Mouse (Mus musculus): ENCODE measurements around the gene Olfr1360.
"Not testable (repeated sequence)": the region's sequence is repeated elsewhere in the genome, so short reads cannot be mapped to it uniquely, and the experiment has no call there.

Gene Olfr1360

DNA sequence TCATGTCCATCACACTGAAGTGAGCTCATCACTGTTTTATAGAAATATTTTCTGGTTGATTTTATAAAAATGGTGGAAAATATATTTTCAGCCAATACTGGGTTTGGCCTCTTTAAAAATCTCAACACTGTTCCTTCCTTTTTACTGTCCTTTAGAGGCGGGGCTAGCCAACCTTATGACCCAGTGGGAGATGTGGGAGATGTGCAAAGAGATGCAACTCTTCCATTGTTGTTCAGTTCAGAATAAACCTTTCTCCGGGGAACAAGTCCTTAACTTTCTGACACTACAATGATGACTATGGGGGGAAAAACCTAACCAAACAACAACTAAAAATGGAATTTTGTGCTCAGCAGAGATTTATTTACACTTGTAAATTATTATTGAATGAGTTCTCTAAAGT, at the start of gene Olfr1360:
Gene Olfr1360, minus strand, starts transcription at position 101 of the 400 bp plus-strand sequence.
- no peak for DNase-seq (ENCODE audit: low spot score)

GRCm38 (mm10) chr13:21722993-21723836, 46.0 kb upstream of the Olfr1360 start:
- DNase-seq (ENCODE audit: low spot score) = no peak

- DNase-seq (ENCODE audit: low spot score) = no peak
These were observed 45.2 kb upstream of the Olfr1360 start for GRCm38 (mm10) chr13:21722373-21722925.

DNA sequence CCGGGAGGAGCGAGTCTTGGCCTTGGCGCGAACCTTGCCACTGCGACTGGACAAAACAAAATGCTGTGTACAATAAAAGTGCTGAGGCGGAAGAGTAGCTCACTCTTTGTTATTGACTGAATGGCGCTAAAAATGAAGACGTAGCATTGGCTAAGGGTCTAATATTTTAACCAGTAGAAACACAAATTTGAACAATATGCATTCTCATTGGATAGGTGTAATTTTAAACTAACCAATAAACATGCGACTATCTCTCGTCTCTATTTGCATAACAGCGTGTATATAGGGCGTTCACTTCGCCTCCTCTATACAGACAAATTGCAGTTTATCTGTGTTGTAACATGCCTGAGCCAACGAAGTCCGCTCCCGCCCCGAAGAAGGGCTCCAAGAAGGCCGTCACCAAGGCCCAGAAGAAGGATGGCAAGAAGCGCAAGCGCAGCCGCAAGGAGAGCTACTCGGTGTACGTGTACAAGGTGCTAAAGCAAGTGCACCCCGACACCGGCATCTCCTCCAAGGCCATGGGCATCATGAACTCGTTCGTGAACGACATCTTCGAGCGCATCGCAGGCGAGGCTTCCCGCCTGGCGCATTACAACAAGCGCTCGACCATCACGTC, 44.7 kb upstream of the Olfr1360 start, which contains the start of gene Hist1h2bm:
Gene Hist1h2bm, plus strand, starts transcription at position 288 of the 616 bp plus-strand sequence.
- DNase-seq (ENCODE audit: low spot score) = peak; percentile 90

- not testable (repeated sequence) for DNase-seq (ENCODE audit: low spot score)
These were observed 44.0 kb upstream of the Olfr1360 start for GRCm38 (mm10) chr13:21721107-21721756.

DNA sequence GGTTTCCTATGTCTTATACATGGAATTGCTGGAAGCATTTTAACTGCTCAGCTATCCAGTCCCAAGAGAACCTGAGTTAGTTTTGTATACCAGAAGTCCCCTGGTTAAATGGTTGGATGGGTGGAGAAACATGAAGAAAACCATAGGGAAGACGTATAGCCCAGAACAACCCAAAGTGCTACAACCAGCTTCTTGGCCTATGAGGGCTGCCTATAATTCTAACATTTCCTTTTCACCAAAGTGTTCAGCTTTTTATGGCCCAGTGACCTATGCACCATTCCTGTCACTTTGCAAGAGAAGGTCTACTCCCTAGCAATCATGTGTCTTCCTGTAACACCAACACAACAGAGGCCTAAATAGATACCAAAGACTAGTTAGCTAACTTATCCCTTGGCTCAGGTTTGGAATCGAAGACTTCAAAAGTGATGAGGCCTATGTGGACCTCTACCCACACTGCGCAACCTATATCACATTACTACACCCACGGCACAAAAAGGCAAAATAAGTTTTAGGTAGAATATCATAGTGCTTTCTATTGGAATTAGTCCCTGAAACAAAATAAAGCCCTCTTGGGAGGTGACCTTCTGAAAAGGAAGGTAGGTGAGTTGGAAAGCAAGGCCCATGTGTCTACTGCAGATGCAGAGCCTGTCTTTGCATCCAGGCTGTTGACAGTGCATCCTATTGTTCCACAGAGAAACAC, 41.3 kb upstream of the Olfr1360 start:
- no peak for DNase-seq (ENCODE audit: low spot score)

- peak; percentile 89 for DNase-seq (ENCODE audit: low spot score)
These were observed 40.5 kb upstream of the Olfr1360 start, which contains the start of gene Hist1h3h for GRCm38 (mm10) chr13:21717397-21718357. Gene Hist1h3h (plus strand): TSS chr13:21717659.

DNA sequence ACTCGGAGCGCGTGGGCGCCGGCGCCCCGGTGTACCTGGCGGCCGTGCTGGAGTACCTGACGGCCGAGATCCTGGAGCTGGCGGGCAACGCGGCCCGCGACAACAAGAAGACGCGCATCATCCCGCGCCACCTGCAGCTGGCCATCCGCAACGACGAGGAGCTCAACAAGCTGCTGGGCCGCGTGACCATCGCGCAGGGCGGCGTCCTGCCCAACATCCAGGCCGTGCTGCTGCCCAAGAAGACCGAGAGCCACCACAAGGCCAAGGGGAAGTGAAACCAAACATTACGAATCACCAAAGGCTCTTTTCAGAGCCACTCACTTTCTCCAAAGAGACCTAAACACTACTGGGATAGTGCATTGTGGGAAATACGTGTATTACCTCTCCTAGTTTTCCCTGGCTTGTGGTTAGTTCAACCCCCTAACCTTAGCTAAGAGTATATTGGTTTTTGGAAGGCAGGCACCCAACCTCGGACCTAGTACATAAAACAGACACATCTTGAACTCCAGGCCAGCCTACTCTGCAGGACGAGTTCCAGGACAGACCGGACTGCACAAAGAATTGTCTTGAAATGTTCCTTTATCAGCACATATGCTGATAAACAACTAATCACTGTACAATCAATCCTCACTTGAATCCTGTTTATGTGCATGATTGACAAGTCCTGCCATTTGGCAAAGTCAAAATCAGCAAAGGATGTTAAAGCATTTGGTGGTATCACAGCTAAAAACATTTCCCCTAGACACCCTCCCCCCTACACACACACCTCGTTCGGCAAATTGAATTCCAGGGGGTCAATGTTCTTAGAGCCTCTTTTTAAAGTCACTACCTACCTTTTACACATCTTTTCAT, 39.6 kb upstream of the Olfr1360 start:
- DNase-seq (ENCODE audit: low spot score) = not testable (repeated sequence)

DNA sequence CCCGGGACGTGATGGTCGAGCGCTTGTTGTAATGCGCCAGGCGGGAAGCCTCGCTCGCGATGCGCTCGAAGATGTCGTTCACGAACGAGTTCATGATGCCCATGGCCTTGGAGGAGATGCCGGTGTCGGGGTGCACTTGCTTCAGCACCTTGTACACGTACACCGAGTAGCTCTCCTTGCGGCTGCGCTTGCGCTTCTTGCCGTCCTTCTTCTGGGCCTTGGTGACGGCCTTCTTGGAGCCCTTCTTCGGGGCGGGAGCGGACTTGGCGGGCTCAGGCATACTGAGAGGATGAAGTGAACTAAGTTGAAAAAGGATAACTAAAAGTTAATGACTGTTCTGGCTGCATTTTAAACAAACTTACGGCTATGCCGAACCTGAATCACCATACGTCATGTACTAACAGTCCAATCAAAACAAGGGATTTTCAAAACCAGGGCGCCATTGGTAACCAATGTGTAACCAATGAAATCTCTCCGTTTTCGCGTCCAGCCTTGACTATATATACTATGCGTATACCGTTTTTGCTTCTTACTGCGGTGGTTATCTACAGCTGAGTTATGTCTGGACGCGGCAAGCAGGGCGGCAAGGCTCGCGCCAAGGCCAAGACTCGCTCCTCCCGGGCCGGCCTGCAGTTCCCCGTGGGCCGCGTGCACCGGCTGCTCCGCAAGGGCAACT, 38.8 kb upstream of the Olfr1360 start, which contains the start of the genes Hist1h2bl and Hist1h2ai:
Gene Hist1h2bl, minus strand, starts transcription at position 280 of the 676 bp plus-strand sequence.
Gene Hist1h2ai, plus strand, starts transcription at position 559 of the 676 bp plus-strand sequence.
- DNase-seq (ENCODE audit: low spot score) = peak; percentile 97

DNA sequence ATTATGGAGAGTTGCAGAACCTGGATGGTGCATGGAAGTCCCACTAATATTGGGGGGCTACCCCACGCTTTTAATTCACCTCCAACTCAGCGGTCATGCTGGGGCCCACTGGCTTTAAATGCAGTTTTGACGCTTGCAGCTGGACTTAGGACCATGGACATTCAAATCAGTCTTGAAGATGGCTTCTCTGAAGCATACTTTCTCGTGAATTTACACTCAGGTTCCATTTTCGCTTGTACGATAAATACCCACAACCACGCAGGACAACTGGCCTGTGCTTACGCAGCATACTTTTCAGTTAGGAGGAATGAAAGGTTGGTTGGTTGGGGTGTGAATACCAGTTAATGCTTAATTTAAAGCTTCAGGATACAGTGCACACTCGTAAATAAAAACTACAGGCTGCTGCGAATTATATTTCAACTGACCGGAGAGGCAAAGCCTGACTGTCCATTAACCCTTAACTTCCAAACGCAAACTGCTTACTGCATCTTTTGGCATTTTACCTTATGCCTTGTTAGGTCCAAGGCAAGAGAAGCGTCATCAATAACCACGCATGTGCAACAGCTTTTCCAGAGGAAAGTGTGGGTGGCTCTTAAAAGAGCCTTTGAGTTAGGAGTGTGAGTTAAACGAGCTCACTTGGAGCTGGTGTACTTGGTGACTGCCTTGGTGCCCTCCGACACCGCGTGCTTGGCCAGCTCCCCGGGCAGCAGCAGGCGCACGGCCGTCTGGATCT, 38.1 kb upstream of the Olfr1360 start:
- no peak for DNase-seq (ENCODE audit: low spot score)

- DNase-seq (ENCODE audit: low spot score) = no peak
These were observed 37.5 kb upstream of the Olfr1360 start for GRCm38 (mm10) chr13:21714725-21715124.

DNA sequence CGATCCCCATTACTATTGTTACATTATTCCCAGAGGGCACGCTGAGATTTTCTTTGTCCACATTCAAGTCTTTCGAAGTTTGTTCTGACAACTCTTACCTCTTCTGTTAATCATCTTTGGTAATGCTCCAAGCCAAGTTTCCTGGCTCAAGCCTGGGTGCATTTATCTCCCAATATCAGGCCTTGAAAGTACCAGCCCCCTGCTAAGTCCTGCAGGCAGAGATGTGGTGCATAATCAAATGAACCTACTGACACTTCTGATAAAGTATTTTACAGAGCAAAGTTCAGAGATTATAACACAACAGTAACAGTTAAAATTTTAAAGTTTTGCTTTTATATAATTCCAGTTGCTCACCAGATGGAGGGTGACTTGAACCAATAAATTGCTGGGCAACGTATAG, 34.5 kb upstream of the Olfr1360 start:
- no peak for DNase-seq (ENCODE audit: low spot score)

DNA sequence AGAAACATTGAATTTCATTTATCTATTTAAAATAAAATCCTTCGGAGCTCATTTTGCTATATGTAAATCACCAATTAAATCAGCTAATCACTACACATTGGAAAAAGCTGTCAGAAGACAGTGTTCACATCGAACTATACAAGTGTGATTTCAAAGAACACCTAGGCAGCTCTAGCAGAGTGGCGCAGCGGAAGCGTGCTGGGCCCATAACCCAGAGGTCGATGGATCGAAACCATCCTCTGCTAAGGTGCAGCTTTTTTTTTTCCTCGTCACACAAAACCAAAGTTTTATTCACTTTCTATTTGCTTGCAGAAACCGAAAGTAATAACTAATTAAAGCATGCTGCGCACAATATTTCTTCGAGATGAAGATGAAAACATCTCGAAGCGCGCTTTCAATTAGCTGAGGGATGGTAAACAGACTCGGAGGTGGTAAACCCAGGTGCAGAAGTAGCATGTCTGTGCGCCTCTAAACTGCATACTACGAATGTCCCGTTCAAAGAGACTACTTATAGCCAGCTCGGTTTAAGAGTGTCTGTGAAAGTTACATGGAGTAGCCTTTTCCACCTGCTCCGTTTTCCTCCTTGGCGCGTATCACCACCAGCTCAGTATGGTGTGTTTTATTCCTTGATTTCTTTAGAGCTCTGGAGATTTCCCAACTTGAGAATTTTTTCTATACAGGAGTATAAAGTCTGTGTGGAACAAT, 33.8 kb upstream of the Olfr1360 start:
- peak; percentile 78 for DNase-seq (ENCODE audit: low spot score)

DNA sequence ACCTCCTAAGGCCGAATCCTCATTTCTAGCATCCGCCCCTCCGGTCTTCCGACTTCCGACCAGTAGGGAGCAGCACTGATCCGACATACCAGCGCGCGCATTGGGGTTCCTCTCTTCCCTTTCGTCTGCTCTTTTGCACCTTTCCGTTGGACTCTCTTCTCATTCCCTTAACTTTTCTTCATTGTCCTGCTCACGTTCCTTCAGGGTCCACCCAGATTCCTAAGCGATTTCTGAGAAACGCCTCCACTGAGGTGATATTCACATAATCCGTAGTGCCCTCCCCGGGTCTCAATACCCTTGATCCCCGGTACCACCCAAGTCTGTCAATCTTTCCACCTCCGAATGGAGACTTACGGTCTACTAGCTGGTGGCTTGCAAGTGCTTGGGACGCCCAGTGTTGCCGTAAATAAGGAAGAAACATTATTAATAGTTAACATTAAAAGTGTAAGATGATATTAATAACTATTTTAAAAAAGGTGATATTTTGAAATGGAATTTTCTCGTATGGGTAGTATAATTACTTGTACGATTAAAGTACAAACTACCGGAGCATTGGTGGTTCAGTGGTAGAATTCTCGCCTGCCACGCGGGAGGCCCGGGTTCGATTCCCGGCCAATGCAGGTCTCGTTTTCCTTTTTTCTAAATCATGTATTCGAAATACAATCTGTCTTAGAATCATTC, 33.0 kb upstream of the Olfr1360 start:
- DNase-seq (ENCODE audit: low spot score) = peak; percentile 92

- DNase-seq (ENCODE audit: low spot score) = no peak
These were observed 29.5 kb upstream of the Olfr1360 start for GRCm38 (mm10) chr13:21706669-21707068.

GRCm38 (mm10) chr13:21697811-21698210, 20.6 kb upstream of the Olfr1360 start, which contains the start of gene Olfr1359:
Gene Olfr1359 (plus strand): TSS chr13:21698111.
- DNase-seq (ENCODE audit: low spot score) = no peak

GRCm38 (mm10) chr13:21663286-21663685, 13.9 kb downstream of the Olfr1360 start, which contains the start of gene Olfr1361:
Gene Olfr1361 (minus strand): TSS chr13:21663386.
- no peak for DNase-seq (ENCODE audit: low spot score)

Measured in layer of hippocampus, adult 9-10 months (tissue).